Mouse (Mus musculus): ENCODE results near the gene Syt2.

Gene Syt2

DNA sequence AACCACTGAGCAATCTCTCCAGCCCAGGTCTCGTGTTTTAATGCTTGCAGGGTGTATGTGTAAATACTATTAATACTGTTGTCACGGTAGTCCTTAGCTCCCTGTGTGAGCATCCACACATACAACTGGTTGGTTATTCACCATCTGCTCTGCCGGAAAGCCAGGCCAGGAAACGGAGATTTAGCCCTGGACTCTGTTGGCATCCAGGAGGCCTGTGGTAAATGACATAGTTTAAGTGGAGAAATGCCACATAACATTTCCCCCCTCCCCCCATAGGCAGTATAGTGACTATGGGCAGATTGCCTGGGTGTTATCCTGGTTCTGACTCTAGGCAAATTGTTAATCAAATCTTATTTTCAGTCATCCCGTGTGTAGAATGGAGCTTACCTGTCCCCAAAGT lies 4.3 kb downstream of the Syt2 start:
- DNase-seq (ENCODE audit: low read depth), result no peak

GRCm38 (mm10) chr1:134651268-134651850 lies 4.9 kb downstream of the Syt2 start:
- no peak for DNase-seq (ENCODE audit: low read depth)

DNA sequence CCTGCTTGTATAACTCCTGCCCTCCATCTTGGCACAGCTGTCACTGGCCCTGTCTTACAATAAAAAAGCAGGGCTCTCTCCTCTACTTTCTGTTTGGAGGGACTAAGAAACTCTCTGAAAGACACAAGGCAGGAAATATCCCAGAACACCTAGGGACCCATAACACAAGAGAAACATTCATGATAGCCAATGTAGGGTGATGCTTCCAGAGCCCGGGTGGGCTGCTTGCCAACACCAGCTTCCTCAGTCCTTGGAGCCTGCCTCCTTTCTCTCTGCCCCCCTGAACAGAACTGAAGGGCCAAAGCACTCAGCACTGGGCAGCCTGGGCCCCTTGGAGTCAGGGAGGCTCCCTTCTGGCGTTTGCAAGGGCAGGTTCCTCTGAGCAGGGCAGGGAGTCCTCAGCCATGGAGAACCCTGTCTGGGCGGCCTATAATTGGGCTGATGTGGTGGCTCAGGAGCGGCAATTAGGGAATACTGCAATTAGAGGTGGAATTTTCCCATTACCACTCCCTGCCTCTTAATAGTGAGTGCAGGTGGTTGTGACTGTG lies 5.4 kb downstream of the Syt2 start:
- no peak for DNase-seq (ENCODE audit: low read depth)

DNA sequence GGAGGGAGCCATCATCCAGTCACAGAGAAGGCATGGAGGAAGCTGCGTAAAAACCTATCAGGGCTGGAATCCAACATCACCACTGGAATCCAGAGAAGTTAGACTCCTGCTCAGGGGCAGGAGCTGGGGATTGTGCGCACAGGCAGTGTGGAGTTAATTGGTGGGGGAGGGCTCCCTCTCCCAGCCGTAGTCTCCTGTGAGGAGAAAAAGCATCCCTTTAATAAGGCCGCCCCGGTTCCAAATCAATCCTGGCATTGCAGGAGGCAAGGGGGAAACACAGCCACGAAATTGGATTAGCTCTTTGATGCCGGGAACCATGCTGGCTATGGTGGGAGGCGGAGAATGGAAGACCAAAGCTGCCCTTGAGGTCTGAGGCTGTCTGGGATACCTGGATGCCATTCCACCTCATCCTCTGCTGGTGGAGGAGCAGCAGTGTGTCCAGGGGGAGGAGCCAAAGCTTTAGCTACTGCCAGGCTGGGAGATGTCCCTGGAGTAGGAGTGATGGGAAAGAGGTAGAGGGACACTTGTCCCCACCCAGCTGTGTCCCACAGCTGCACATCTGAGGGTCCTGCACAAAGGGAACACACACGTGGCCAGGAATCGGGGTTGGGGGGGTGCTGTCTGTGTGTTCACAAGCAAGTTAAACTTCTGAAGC lies 7.3 kb downstream of the Syt2 start:
- no peak for DNase-seq (ENCODE audit: low read depth)

DNA sequence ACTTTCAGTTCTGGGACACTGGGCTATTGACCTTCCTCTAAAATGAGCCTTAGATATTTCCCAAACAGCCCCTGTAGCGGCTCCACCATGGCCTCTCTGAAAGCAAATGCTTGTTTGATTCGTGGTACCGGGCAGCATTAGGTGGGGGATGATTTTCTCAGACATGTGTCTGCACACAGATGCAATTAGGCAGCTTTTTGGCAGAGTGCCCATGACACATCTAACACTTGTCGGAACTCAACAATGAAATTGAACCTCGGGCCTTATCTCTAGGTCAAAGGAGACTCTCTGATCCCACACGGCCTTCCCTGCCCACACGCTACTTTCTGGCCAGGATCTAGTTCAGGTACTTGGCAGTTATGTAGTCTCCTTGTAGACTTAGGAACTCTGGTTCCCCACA lies 12.4 kb downstream of the Syt2 start:
- no peak for DNase-seq (ENCODE audit: low read depth)

DNA sequence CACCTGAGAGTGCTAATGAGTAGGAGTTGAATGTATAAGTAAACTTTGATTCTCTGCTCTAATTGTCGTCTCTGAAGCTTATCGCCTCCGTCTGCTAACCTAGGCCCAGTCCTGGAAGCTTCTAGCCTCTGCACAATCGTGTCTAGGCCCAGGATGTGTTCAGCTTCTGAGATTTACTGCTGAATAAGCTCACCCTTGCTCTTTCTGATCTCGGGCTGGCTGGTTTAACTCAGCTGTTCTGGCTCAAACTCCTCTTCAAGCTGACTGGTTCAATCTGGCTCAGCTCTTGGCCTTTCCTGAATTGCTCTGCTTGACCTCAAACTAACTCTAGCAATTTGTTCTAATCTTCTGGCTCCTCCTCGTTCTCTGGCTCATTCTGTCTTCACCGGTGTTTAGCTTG lies 13.7 kb downstream of the Syt2 start:
- DNase-seq (ENCODE audit: low read depth), result no peak

DNA sequence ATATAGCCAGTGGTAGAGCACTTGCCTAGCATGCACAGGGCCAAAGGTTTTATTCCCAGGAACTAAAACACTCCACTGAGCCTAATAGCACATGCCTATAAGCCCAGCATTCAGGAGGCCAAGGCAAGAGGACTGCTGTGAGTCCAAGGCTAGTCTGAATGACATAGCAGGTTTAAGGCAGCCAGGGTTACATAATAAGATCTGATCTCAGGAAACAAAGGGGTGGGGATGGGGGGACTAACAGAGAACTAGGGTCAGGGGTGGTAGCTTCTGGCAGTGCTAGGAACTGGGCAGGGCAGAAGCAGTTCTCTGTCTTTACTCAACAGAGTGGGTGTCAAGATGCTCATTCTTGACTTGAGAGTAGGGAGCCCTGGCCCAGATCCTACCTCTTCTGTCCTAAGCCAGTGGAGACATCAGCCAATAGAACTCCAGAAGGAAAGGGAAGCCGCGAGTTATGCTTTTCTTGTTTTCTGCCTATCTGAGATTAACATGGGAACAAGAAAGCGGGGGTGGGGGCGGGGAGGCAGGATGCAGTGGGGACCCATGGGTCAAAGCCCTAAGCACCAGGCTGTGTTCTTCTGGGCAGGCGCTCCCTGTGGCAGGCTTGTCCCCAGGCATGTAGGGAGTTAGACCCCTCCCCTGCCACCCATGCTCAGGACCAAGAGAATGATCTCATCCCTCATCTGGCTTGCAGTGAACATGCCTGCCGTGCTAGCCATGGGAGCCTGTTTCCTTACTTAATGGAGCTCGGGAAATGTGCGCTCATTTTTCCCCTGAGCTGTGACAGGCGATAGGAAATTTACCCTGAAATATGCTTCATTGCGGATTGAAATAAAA lies 25.0 kb downstream of the Syt2 start:
- no peak for DNase-seq (ENCODE audit: low read depth)

- peak; percentile 40 for DNase-seq (ENCODE audit: low read depth)
These were observed 27.8 kb downstream of the Syt2 start for GRCm38 (mm10) chr1:134674312-134674711.

- DNase-seq (ENCODE audit: low read depth), result no peak
These were observed 33.0 kb downstream of the Syt2 start for GRCm38 (mm10) chr1:134679445-134679844.

- no peak for DNase-seq (ENCODE audit: low read depth)
These were observed 34.1 kb downstream of the Syt2 start for GRCm38 (mm10) chr1:134680617-134681016.

DNA sequence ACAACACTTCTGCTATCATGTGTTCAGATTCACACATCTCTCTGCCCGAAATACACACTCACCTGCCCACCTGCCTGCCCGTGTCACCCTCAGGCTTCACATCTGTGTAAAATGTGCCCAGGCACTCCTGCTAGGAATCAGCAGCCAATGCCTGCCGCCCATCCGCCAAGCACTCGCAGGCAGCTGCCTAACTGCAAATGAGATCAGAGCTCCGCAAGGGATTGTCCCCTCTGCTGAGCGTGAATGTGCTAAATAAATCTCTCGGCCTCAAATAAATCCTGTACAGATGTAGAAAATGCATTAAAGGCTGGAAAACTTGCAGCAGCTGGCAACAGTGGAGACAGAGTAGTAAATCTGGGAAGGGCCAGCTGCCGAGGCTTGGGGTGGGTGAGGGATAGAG lies 36.0 kb downstream of the Syt2 start:
- DNase-seq (ENCODE audit: low read depth), result no peak

- no peak for DNase-seq (ENCODE audit: low read depth)
These were observed 40.5 kb downstream of the Syt2 start for GRCm38 (mm10) chr1:134686834-134687421.

DNA sequence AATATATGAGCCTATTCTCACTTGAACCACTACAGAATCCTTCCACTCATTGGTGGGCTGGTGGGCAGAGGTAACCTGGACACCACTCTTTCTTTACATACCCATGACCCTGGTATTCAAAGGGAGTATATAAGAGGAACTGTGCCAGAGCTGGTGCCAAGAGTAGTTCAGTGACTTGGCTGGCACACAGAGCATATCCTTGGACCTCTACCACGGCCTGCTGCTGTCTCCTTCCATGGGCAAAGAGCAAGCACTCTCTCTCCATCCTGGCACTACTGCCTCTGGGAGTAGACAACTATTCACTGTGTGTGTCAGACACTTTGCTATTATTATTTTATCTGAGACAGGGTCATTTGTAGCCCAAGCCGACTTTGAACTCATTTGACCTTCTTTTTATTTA lies 49.8 kb downstream of the Syt2 start:
- no peak for DNase-seq (ENCODE audit: low read depth)

DNA sequence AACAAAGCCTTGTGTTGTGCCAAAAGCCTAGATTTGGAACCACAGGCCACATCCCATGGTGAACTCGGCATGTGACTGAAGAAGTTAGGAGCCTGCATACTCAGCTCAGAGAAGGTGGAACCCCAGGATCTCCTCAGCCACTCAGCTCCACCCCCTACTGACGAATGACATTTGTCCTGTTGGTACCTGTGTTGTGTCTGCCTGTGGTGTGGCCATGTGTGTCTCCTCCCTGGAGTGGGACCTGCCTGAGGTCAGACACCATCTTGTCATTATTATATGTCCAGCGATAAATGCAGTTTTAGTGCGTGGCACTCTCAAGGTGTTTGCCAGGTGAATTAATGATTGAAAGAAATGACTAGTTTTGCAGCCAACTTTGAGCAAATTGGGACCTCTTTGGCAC lies 50.6 kb downstream of the Syt2 start:
- no peak for DNase-seq (ENCODE audit: low read depth)

DNA sequence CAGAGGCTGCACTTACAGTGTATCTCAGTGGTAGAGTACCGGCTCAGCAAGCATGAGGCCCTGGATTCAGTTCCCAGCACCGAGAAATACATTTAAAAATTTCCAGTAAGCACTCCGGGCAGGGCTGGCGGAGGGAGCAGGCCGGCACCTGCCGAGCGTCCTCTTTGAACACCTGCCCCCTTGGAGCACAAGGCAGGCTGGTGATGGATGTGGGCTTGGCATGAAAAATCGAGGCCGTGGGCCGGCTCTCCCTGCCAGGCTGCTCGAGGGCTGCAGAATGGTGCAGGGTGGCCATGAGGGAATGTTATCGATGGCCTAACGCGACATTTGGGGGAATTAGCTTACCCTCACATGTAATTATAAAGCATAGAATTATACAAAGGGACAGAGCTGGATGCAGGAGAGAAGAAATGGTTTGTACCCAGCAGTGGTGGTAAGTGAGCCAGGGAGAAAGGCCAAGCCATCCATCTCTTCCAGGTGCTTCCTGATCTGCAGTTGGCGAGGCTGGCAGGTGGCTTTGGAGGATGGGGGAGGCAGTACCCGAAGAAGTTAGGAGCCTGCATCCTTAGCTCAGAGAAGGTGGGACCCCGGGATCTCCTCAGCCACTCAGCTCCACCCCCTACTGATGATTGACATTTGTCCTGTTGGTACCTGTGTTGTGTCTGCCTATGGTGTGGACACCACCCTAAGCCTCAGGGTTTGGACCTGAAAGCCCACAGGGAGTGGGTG lies 51.2 kb downstream of the Syt2 start:
- no peak for DNase-seq (ENCODE audit: low read depth)

GRCm38 (mm10) chr1:134698486-134698885 lies 52.0 kb downstream of the Syt2 start:
- DNase-seq (ENCODE audit: low read depth), result no peak

DNA sequence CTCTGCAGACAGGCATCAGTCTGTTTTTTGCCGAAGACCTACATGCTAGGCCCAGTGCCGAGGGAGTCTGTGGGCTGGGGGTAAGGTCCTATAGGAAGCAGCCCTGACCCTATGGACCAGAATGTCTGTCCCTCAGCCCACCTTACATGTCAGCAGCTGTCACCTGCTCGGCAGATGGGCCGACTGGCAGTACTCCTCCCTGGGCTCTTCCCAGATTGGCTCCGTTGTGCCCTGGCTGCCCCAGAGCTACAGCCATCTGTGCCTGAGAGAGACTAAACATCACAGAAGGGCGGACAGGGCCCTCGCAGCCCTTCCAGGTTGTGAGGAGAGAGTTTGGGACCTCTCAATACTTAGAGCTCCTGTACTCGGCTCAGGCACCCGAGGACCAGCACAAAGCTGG lies 52.9 kb downstream of the Syt2 start:
- DNase-seq (ENCODE audit: low read depth), result no peak

- no peak for DNase-seq (ENCODE audit: low read depth)
These were observed 53.7 kb downstream of the Syt2 start for GRCm38 (mm10) chr1:134700151-134700550.

DNA sequence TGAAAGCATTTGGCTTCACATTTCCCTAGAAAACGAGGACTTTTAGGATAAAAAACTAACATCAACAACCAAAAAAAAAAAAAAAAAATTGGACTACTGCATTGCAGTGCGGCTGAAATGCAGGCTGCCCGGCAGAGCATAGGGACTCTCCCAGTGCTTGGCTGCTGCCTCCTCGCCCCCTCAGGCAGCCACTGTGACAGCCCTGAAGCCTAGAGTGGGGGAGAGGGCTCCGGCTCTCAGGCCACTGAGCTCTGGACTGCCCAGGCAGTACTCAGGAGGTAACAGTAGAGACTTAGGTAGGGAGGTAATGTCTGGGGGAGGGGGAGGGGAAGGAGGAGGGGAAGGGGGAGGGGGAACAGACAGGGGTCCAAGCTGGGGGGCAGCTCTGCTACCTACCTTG lies 54.2 kb downstream of the Syt2 start:
- no peak for DNase-seq (ENCODE audit: low read depth)

DNA sequence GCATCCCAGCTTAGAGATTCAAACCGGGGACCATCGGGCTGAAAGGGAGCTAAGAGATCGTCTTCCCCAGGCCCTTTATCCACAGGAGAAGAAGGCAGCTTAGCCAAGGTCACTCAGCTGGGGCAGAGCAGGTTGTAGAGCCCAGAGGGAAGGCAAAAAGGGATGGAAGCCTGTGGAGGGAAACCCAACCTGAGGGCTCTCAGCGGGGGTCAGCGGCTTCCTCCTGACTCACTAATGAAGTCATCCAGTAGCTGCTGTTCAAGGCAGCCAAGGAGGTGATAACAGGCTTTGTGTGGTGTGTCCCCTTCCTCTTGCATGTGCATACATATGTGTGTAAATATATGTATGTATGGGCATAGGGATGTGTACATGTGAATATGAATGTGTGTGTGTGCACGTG lies 54.7 kb downstream of the Syt2 start:
- no peak for DNase-seq (ENCODE audit: low read depth)

DNA sequence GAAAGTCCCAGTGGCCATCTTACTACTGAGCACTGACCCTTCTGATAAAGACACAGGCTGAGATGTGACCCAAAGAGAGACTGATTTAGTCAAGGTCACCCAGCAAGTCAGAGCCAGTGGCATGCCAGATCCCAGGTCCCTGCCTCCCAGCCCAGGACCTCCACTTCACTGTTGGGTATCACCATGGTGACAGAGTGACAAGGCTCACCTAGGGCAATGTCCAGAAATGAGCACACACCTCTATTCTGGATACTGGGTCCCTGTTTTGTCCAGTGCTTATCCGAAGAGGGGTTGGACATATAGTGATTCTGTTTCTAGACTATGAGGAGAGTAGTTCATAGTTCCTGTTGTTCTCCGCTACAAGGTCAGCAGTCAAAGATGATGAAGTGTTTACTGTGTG lies 56.8 kb downstream of the Syt2 start:
- no peak for DNase-seq (ENCODE audit: low read depth)

Data from induced T-regulatory cell, adult 2 months (primary cell).